Mouse (Mus musculus): ENCODE data around the gene Fxr1. TPM values are rescaled to one million over a fixed set of nuclear protein-coding genes. Genes with fewer than 3 reads are reported as not detected.
"Not testable (repeated sequence)": the region's sequence is repeated elsewhere in the genome, so short reads cannot be mapped to it uniquely, and the experiment has no call there.

Fxr1 gene
- polyA plus RNA-seq, 1 experiment from 2014 or later, result 73.1 TPM

DNA sequence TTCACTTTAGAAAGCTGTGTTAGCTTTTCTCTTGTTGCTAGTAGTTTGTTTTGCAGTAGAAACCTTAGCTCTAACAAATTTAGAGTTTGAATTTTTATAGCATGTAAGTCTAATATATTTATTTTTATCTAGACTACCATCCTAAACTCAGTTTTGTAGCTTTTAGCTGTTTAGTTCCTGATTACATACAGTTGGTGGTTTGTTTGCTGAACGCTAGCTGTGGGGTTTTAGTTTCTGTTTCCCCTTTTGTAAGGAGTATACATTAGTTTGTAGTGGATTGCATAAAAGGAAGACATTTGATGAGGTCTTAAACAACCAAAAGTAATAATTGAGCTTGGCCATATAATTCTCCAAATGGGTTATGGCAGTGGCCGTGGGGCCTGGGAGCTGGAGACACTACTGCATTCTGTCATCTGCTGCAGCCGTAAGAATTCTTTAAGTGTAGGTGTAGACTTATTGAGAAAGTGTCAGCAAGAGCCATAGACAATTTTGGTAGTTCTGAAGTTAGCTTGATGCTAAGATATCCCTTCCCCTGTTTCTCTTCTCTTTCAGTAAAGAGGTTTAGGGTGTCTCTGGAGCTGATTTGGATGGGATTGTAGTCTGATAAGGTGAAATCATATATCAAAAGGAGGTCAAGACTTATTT, 14.1 kb downstream of the Fxr1 start:
- Histone ChIP-seq H3K4me2 (ENCODE audit: low read depth, low read length) (no peak overlapping the region), H3K36me3 (ENCODE audit: control insufficient read depth, insufficient read depth) (peaks cover 2% of the 10 kb centered on the region; the same call in 1 of the 2 replicates), H3K4me1 (ENCODE audit: control insufficient read depth, insufficient read depth, low read length) (peaks cover 16% of the 10 kb centered on the region), H3K27ac (ENCODE audit: low read length) (no peak overlapping the region), H3K9ac (ENCODE audit: low read length) (no peak overlapping the region), H3K27me3 (ENCODE audit: control insufficient read depth, insufficient read depth, low read length) (no peaks in the 10 kb centered on the region), H3K4me3 (ENCODE audit: low read length) (no peak overlapping the region), H3K9me3 (replicated peaks; ENCODE audit: control insufficient read depth, low read length) (no peaks in the 10 kb centered on the region)
- ATAC-seq (replicated peaks; ENCODE audit: extremely low read depth, insufficient read depth, low FRiP score), result no peak
- WGBS, result 52% methylated on average over 3 of the region's 3 CpGs

GRCm38 (mm10) chr3:34034803-34035202, 15.1 kb downstream of the Fxr1 start:
- no peak for ATAC-seq (replicated peaks; ENCODE audit: extremely low read depth, insufficient read depth, low FRiP score)
- no peak overlapping the region for H3K27ac ChIP-seq (ENCODE audit: low read length)
- no peak overlapping the region for H3K9ac ChIP-seq (ENCODE audit: low read length)
- H3K4me3 ChIP-seq (ENCODE audit: low read length), result no peak overlapping the region
- peaks cover 18% of the 10 kb centered on the region for H3K4me1 ChIP-seq (ENCODE audit: control insufficient read depth, insufficient read depth, low read length)
- WGBS, result 73% methylated on average over 1 of the region's 1 CpGs
- no peaks in the 10 kb centered on the region for H3K27me3 ChIP-seq (ENCODE audit: control insufficient read depth, insufficient read depth, low read length)
- H3K4me2 ChIP-seq (ENCODE audit: low read depth, low read length), result no peak overlapping the region
- no peaks in the 10 kb centered on the region for H3K9me3 ChIP-seq (replicated peaks; ENCODE audit: control insufficient read depth, low read length)
- peaks cover 2% of the 10 kb centered on the region; the same call in 1 of the 2 replicates for H3K36me3 ChIP-seq (ENCODE audit: control insufficient read depth, insufficient read depth)

- no peak for ATAC-seq (replicated peaks; ENCODE audit: extremely low read depth, insufficient read depth, low FRiP score)
- peaks cover 2% of the 10 kb centered on the region; the same call in 1 of the 2 replicates for H3K36me3 ChIP-seq (ENCODE audit: control insufficient read depth, insufficient read depth)
- no peak overlapping the region for H3K4me3 ChIP-seq (ENCODE audit: low read length)
- no peak overlapping the region for H3K9ac ChIP-seq (ENCODE audit: low read length)
- H3K27ac ChIP-seq (ENCODE audit: low read length), result no peak overlapping the region
- H3K9me3 ChIP-seq (replicated peaks; ENCODE audit: control insufficient read depth, low read length), result no peaks in the 10 kb centered on the region
- WGBS, result 76% methylated on average over 3 of the region's 3 CpGs
- peaks cover 18% of the 10 kb centered on the region for H3K4me1 ChIP-seq (ENCODE audit: control insufficient read depth, insufficient read depth, low read length)
- no peaks in the 10 kb centered on the region for H3K27me3 ChIP-seq (ENCODE audit: control insufficient read depth, insufficient read depth, low read length)
- H3K4me2 ChIP-seq (ENCODE audit: low read depth, low read length), result no peak overlapping the region
These were observed 16.0 kb downstream of the Fxr1 start for GRCm38 (mm10) chr3:34035706-34036105.

DNA sequence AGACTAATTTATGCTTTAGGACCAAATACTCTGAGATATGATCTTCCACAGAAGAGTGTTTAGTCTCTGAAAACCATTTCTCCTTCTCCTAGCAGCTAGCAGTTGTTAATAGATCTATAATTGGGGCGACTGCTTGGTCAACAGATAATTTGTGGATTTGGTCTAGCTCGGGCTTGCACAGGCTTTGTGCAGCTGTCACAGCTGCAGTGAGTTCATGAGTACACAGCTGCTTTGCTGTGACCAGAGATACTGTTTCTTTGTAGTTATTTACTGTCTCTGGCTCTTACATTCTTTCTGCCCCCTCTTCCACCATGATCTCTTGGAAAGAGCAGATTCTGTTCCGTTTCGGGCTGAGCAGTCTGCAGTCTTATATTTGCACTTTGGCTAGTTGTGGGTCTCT, 22.2 kb downstream of the Fxr1 start:
- Histone ChIP-seq H3K4me1 (ENCODE audit: control insufficient read depth, insufficient read depth, low read length) (peaks cover 11% of the 10 kb centered on the region), H3K9me3 (replicated peaks; ENCODE audit: control insufficient read depth, low read length) (no peaks in the 10 kb centered on the region), H3K4me3 (ENCODE audit: low read length) (no peak overlapping the region), H3K9ac (ENCODE audit: low read length) (no peak overlapping the region), H3K36me3 (ENCODE audit: control insufficient read depth, insufficient read depth) (peaks cover 19% of the 10 kb centered on the region), H3K27ac (ENCODE audit: low read length) (no peak overlapping the region), H3K27me3 (ENCODE audit: control insufficient read depth, insufficient read depth, low read length) (no peaks in the 10 kb centered on the region), H3K4me2 (ENCODE audit: low read depth, low read length) (no peak overlapping the region)
- WGBS, result 91% methylated on average over 4 of the region's 4 CpGs
- no peak for ATAC-seq (replicated peaks; ENCODE audit: extremely low read depth, insufficient read depth, low FRiP score)

GRCm38 (mm10) chr3:34062352-34062751, 42.6 kb downstream of the Fxr1 start:
- H3K9ac ChIP-seq (ENCODE audit: low read length), result no peak overlapping the region
- H3K4me3 ChIP-seq (ENCODE audit: low read length), result no peak overlapping the region
- H3K27ac ChIP-seq (ENCODE audit: low read length), result no peak overlapping the region
- no peaks in the 10 kb centered on the region for H3K9me3 ChIP-seq (replicated peaks; ENCODE audit: control insufficient read depth, low read length)
- ATAC-seq (replicated peaks; ENCODE audit: extremely low read depth, insufficient read depth, low FRiP score), result no peak
- WGBS, result 88% methylated on average over 2 of the region's 2 CpGs
- H3K36me3 ChIP-seq (ENCODE audit: control insufficient read depth, insufficient read depth), result peaks cover 26% of the 10 kb centered on the region
- no peaks in the 10 kb centered on the region for H3K27me3 ChIP-seq (ENCODE audit: control insufficient read depth, insufficient read depth, low read length)
- no peak overlapping the region for H3K4me2 ChIP-seq (ENCODE audit: low read depth, low read length)
- no peaks in the 10 kb centered on the region for H3K4me1 ChIP-seq (ENCODE audit: control insufficient read depth, insufficient read depth, low read length)

DNA sequence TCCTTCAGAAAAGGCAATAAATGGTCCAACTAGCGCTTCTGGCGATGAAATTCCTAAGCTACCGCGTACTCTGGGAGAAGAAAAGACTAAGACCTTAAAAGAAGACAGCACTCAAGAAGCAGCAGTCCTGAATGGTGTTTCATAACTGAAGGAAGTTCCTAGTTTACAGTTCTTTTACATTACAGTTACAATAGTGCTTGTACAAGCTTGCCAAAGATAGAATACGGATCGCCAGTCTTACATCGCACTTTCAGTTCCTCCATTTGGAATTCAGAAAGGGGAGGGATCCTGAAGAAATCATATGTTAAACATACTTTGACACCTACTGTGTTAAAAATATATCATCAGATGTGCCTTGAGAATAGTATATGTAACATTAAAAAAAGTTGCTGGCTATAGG, 49.2 kb downstream of the Fxr1 start:
- not testable (repeated sequence) for ATAC-seq (replicated peaks; ENCODE audit: extremely low read depth, insufficient read depth, low FRiP score)

GRCm38 (mm10) chr3:34072726-34073125, 53.0 kb downstream of the Fxr1 start:
- no peak overlapping the region for H3K27ac ChIP-seq (ENCODE audit: low read length)
- H3K9me3 ChIP-seq (replicated peaks; ENCODE audit: control insufficient read depth, low read length), result no peaks in the 10 kb centered on the region
- H3K4me1 ChIP-seq (ENCODE audit: control insufficient read depth, insufficient read depth, low read length), result peaks cover 3% of the 10 kb centered on the region; the same call in 1 of the 2 replicates
- no peak overlapping the region for H3K9ac ChIP-seq (ENCODE audit: low read length)
- no peak for ATAC-seq (replicated peaks; ENCODE audit: extremely low read depth, insufficient read depth, low FRiP score)
- no peak overlapping the region for H3K4me3 ChIP-seq (ENCODE audit: low read length)
- 91% methylated on average over 6 of the region's 6 CpGs for WGBS
- H3K27me3 ChIP-seq (ENCODE audit: control insufficient read depth, insufficient read depth, low read length), result no peaks in the 10 kb centered on the region
- H3K36me3 ChIP-seq (ENCODE audit: control insufficient read depth, insufficient read depth), result peaks cover 20% of the 10 kb centered on the region
- H3K4me2 ChIP-seq (ENCODE audit: low read depth, low read length), result no peak overlapping the region

More for the DNA sequence above, 49.2 kb downstream of the Fxr1 start:
- H3K27ac ChIP-seq (ENCODE audit: low read length); H3K27me3 ChIP-seq (ENCODE audit: control insufficient read depth, insufficient read depth, low read length); H3K9ac ChIP-seq (ENCODE audit: low read length); H3K4me2 ChIP-seq (ENCODE audit: low read depth, low read length); H3K4me3 ChIP-seq (ENCODE audit: low read length); H3K9me3 ChIP-seq (replicated peaks; ENCODE audit: control insufficient read depth, low read length); H3K4me1 ChIP-seq (ENCODE audit: control insufficient read depth, insufficient read depth, low read length): not testable (repeated sequence)
- H3K36me3 ChIP-seq (ENCODE audit: control insufficient read depth, insufficient read depth), result peaks cover 19% of the 10 kb centered on the region
- WGBS, result 93% methylated on average over 7 of the region's 7 CpGs

DNA sequence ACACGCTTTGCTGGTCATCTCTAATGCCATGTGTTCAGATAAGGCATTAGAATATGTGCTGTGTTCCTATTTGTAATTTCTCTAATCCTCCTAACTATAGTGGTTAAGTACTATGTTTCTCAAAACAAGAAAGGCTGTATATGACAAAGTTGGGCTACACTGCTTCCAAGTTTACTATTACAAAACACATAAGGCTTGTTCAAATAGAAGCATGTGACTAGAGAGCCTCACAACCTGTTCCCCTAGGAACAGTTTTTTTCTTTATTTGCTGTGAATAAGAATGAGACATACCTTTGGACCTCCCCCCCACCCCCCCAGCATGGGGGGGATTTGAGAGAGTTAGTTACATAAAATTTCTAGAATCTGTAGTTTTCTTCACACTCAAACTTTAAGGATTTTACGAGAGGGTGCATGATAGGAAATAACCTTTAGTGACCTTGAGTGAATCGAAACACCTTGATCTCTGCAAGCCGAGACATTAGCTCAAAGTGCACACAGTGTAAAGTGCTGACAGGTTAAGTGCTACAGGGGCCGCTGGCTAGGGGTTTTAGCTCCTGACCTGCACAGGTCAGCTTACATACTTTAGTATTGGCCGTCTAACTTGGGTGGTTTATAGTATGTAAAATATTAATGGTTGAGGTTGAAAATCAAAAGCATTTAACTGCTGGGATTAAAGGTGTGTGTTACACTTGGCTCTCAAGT, 56.5 kb downstream of the Fxr1 start:
- H3K9ac ChIP-seq (ENCODE audit: low read length), result no peak overlapping the region
- peak overlapping the region; percentile 16; the same call in 1 of the 2 replicates for H3K27ac ChIP-seq (ENCODE audit: low read length)
- no peak overlapping the region for H3K4me2 ChIP-seq (ENCODE audit: low read depth, low read length)

DNA sequence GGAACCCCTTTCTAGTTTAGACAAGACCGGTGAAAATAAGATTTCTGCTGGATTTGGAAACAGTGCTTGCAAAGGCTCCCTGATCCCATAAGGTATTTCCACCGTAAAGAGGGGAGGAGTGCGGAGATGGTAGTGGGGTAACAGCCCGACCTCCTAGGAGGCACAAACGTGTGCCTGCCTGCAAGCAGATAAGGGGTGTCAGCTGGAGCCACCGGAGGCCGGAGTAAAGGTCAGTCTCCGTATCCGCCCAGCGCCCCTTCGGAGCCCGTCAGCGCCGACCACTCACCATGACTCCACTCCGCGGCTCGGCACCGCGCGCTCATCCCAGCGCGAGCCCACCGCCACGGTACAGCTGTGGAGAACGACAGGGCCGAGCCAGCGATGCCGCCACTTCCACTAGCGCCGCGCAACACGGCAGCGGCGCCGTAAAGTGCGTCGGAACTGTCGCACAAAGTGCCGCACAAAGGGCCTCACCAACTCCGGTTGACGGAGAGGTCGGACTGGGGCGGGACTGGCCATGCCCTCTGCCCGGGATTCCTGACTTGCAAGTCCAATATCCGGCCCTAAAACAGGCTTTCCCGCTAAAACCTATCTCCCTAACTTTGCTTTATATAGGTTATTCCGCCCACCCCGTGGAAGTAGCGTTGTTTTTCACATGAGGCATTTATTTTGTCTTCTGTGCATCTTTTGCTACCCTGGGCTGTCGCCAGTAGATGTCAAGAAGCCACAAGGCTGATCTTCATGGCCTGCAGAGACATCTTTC, 61.3 kb downstream of the Fxr1 start, which contains the start of gene Dnajc19:
Gene Dnajc19, minus strand, starts transcription at position 422 of the 763 bp plus-strand sequence.
- H3K9ac ChIP-seq (ENCODE audit: low read length), result peak within 1 kb of the TSS; percentile 94
- peaks cover 12% of the 10 kb centered on the region for H3K4me1 ChIP-seq (ENCODE audit: control insufficient read depth, insufficient read depth, low read length)
- peak within 1 kb of the TSS; percentile 87 for H3K4me2 ChIP-seq (ENCODE audit: low read depth, low read length)
- H3K27me3 ChIP-seq (ENCODE audit: control insufficient read depth, insufficient read depth, low read length), result no peaks in the 10 kb centered on the region
- peaks cover 8% of the 10 kb centered on the region; the same call in 1 of the 2 replicates for H3K36me3 ChIP-seq (ENCODE audit: control insufficient read depth, insufficient read depth)
- H3K27ac ChIP-seq (ENCODE audit: low read length), result peak within 1 kb of the TSS; percentile 78
- WGBS, result under 1% methylated on average over 44 of the region's 50 CpGs
- H3K9me3 ChIP-seq (replicated peaks; ENCODE audit: control insufficient read depth, low read length), result no peaks in the 10 kb centered on the region
- ATAC-seq (replicated peaks; ENCODE audit: extremely low read depth, insufficient read depth, low FRiP score), result peak; percentile 91
- peak within 1 kb of the TSS; percentile 88 for H3K4me3 ChIP-seq (ENCODE audit: low read length)

More for the DNA sequence above, 56.5 kb downstream of the Fxr1 start:
- no peaks in the 10 kb centered on the region for H3K27me3 ChIP-seq (ENCODE audit: control insufficient read depth, insufficient read depth, low read length)
- H3K36me3 ChIP-seq (ENCODE audit: control insufficient read depth, insufficient read depth), result peaks cover 23% of the 10 kb centered on the region
- peaks cover 9% of the 10 kb centered on the region for H3K4me1 ChIP-seq (ENCODE audit: control insufficient read depth, insufficient read depth, low read length)
- no peaks in the 10 kb centered on the region for H3K9me3 ChIP-seq (replicated peaks; ENCODE audit: control insufficient read depth, low read length)
- 54% methylated on average over 6 of the region's 6 CpGs for WGBS
- ATAC-seq (replicated peaks; ENCODE audit: extremely low read depth, insufficient read depth, low FRiP score), result no peak
- no peak overlapping the region for H3K4me3 ChIP-seq (ENCODE audit: low read length)
